Mouse (Mus musculus) cerebellum, adult 9-11 months (tissue): ENCODE data around the gene Nit1.
A peak's percentile ranks its signal among the peaks of the same experiment; 100 is the strongest.

Source experiments
- DNase-seq: peaks from one replicate; pipeline ENCODE4 v3.0.0; 2022

The Nit1 gene

GRCm38 (mm10) chr1:171345225-171346094 lies at the start of gene Nit1, which contains the start of gene Pfdn2:
Gene Nit1 (minus strand): TSS chr1:171345646.
Gene Pfdn2 (plus strand): TSS chr1:171345670.
- DNase-seq: peak; percentile 90

GRCm38 (mm10) chr1:171390101-171390500 lies 44.7 kb upstream of the Nit1 start:
- DNase-seq: no peak

- DNase-seq: no peak
Observed at GRCm38 (mm10) chr1:171388376-171389102, 43.1 kb upstream of the Nit1 start, which contains the start of gene Arhgap30. Gene Arhgap30 (plus strand): TSS chr1:171388954.

GRCm38 (mm10) chr1:171387099-171387498 lies 41.7 kb upstream of the Nit1 start:
- DNase-seq: no peak

GRCm38 (mm10) chr1:171385171-171385570 lies 39.7 kb upstream of the Nit1 start:
- no peak for DNase-seq

GRCm38 (mm10) chr1:171384361-171384760 lies 38.9 kb upstream of the Nit1 start:
- no peak for DNase-seq

GRCm38 (mm10) chr1:171382096-171382620 lies 36.7 kb upstream of the Nit1 start:
- no peak for DNase-seq

GRCm38 (mm10) chr1:171379935-171380599 lies 34.6 kb upstream of the Nit1 start:
- DNase-seq: peak; percentile 90

GRCm38 (mm10) chr1:171378298-171378697 lies 32.9 kb upstream of the Nit1 start:
- peak; percentile 80 for DNase-seq

- DNase-seq: no peak
Observed at GRCm38 (mm10) chr1:171375646-171376097, 30.2 kb upstream of the Nit1 start.

- DNase-seq: no peak
Observed at GRCm38 (mm10) chr1:171373946-171374345, 28.5 kb upstream of the Nit1 start.

- DNase-seq: no peak
Observed at GRCm38 (mm10) chr1:171372880-171373279, 27.4 kb upstream of the Nit1 start.

GRCm38 (mm10) chr1:171369845-171370556 lies 24.6 kb upstream of the Nit1 start, which contains the start of gene Nectin4:
Gene Nectin4 (plus strand): TSS chr1:171370099.
- DNase-seq: no peak

- no peak for DNase-seq
Observed at GRCm38 (mm10) chr1:171365934-171366333, 20.5 kb upstream of the Nit1 start.

- DNase-seq: peak; percentile 84
Observed at GRCm38 (mm10) chr1:171361106-171362103, 16.0 kb upstream of the Nit1 start.

GRCm38 (mm10) chr1:171360656-171361055 lies 15.2 kb upstream of the Nit1 start, which contains the start of gene Klhdc9:
Gene Klhdc9 (minus strand): TSS chr1:171360798.
- DNase-seq: peak; percentile 94

- no peak for DNase-seq
Observed at GRCm38 (mm10) chr1:171360253-171360652, 14.8 kb upstream of the Nit1 start.

- peak; percentile 51 for DNase-seq
Observed at GRCm38 (mm10) chr1:171358421-171358820, 13.0 kb upstream of the Nit1 start.

GRCm38 (mm10) chr1:171356814-171357213 lies 11.4 kb upstream of the Nit1 start:
- DNase-seq: no peak

GRCm38 (mm10) chr1:171355812-171356340 lies 10.4 kb upstream of the Nit1 start:
- no peak for DNase-seq
